Mouse (Mus musculus): ENCODE data around the gene Zcchc13. TPM values are rescaled to one million over a fixed set of nuclear protein-coding genes. Genes with fewer than 3 reads are reported as not detected.
A peak's percentile ranks its signal among the peaks of the same experiment; 100 is the strongest.

Gene Zcchc13
- polyA plus RNA-seq, 1 experiment from 2014 or later: not detected

DNA sequence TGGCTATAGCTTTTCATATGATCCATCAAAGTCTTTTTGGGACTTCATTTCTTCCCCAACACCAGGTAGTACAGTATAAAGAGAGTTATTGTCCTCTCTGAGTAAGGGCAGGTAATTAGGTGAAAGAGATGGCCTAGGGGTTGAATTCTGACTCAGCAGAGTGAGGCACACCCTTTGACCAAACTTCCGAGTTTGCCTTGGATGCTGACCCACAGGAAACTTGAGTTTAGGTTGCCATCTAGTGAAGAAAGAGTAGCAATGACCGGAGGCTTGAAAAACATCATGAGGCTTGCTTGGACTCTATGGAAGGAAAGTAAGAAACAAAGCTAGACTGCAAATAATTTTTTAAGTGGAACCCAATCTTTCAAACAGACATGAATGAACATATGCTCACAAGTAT, 44.3 kb downstream of the Zcchc13 start:
- DNase-seq (ENCODE audit: low spot score): peak; percentile 28
- WGBS: 18% methylated on average over 2 of the region's 2 CpGs
- peak; percentile 70 for TF ChIP-seq CTCF (IDR thresholded peaks at IDR 0.05; ENCODE audit: low read depth)
- TF ChIP-seq EP300 (optimal IDR thresholded peaks at IDR 0.05): no peak

More for the DNA sequence above, 44.3 kb downstream of the Zcchc13 start:
- Histone ChIP-seq H3K9me3 (ENCODE audit: control insufficient read depth, low read length) (no peaks in the 10 kb centered on the region), H3K36me3 (ENCODE audit: control insufficient read depth, insufficient read depth, low read length) (no peaks in the 10 kb centered on the region), H3K9ac (ENCODE audit: low read length) (no peak overlapping the region), H3K27ac (replicated peaks) (no peak overlapping the region), H3K4me1 (replicated peaks; ENCODE audit: control insufficient read depth, insufficient read depth) (no peaks in the 10 kb centered on the region), H3K4me2 (replicated peaks; ENCODE audit: low read depth) (no peak overlapping the region), H3K4me3 (ENCODE audit: low read depth, low read length) (no peak overlapping the region), H3K27me3 (ENCODE audit: control insufficient read depth, insufficient read depth, low read length) (no peaks in the 10 kb centered on the region)
- ATAC-seq (ENCODE audit: low FRiP score, low TSS enrichment): peak; percentile 72

Other genes with a start within 250 kb of the Zcchc13 start
- gene Tsx, start 216.1 kb upstream of the Zcchc13 start, polyA plus RNA-seq (2015; fragmentation: Nextera tagmentation; extraction: Ambion mirVana): not detected in 2 replicates
- not detected in 2 replicates for gene Gm26992, start 208.6 kb upstream of the Zcchc13 start, polyA plus RNA-seq (2015; fragmentation: Nextera tagmentation; extraction: Ambion mirVana)
- gene Slc16a2, start 191.4 kb downstream of the Zcchc13 start, polyA plus RNA-seq (2015; fragmentation: Nextera tagmentation; extraction: Ambion mirVana): 5.5 and 6.0 TPM in 2 replicates

All from stomach, postnatal 0 days (tissue).